Mouse (Mus musculus) hindbrain, embryonic 15.5 days (tissue): Measurements from ENCODE around the gene Prx. TPM values are rescaled to one million over a fixed set of nuclear protein-coding genes. Genes with fewer than 3 reads are reported as not detected.

Source experiments
- ATAC-seq: fragments of 200-750 bp; cut with Nextera tagmentation; 2 replicates; pipeline ENCODE4 v1.8.0; 2017; ENCODE audit warnings: low read depth, moderate number of reproducible peaks, moderate TSS enrichment; ENCODE audit not compliant: low FRiP score
- H3K27ac ChIP-seq: fragments of 300-500 bp; sonication (generic); replicated peaks from 2 replicates; pipeline ENCODE4 v1.5.1; 2015; ENCODE audit warnings: mild to moderate bottlenecking, inconsistent platforms
- H3K27me3 ChIP-seq: fragments of 300-500 bp; sonication (generic); 2 replicates; pipeline ENCODE4 v1.6.1; 2015; ENCODE audit warnings: control low read depth, inconsistent platforms
- H3K36me3 ChIP-seq: fragments of 300-500 bp; sonication (generic); 2 replicates; pipeline ENCODE4 v1.6.1; 2015; ENCODE audit warnings: control low read depth, inconsistent platforms
- H3K4me1 ChIP-seq: fragments of 300-500 bp; sonication (generic); replicated peaks from 2 replicates; pipeline ENCODE4 v1.6.1; 2015; ENCODE audit warnings: control low read depth, inconsistent platforms
- H3K4me2 ChIP-seq: fragments of 300-500 bp; sonication (generic); 2 replicates; pipeline ENCODE4 v1.6.1; 2015; ENCODE audit warnings: moderate library complexity, mild to moderate bottlenecking, inconsistent platforms
- H3K4me3 ChIP-seq: fragments of 300-500 bp; sonication (generic); 2 replicates; pipeline ENCODE4 v1.5.1; 2015; ENCODE audit warnings: mild to moderate bottlenecking, inconsistent platforms
- H3K9ac ChIP-seq: fragments of 300-500 bp; sonication (generic); 2 replicates; pipeline ENCODE4 v1.6.1; 2015; ENCODE audit warnings: inconsistent platforms
- H3K9me3 ChIP-seq: fragments of 300-500 bp; sonication (generic); 2 replicates; pipeline ENCODE4 v1.6.1; 2016; ENCODE audit warnings: control low read depth, inconsistent platforms
- WGBS: fragments of 180-500 bp; shearing (Covaris S2); methylation state at CpG from one replicate; pipeline ENCODE4 v1.1.7; 2015; 5-methylcytosine and 5-hydroxymethylcytosine counted together
- polyA plus RNA-seq: library from polyadenylated mRNA; unstranded; fragments of >200 nt; fragmentation: Nextera tagmentation; extraction: Ambion mirVana; gene quantifications from 2 replicates; pipeline ENCODE4 v1.2.1, GENCODE M21; 2015

Gene Prx
- polyA plus RNA-seq, 1 experiment from 2014 or later: 1.9 TPM

DNA sequence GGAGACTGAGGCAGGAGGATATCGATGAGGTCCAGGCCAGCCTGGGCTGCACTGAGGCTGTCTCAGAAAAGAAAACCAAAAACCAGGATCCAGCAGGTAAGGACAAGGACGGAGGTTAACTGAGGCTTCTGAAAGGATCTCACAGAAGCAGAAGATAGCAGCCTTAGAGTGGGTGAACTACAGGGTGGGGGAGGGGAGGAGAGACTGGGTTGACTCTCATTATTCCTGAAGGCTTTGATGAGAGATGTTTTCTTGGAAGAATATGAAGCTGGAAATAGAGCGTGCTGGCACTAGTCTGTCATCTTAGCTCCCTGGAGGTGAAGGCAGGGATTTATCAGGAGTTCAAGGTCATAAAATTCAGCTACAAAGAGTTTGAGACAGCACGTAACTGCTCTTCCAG lies 44.7 kb downstream of the Prx start:
- H3K27me3 ChIP-seq: no peaks in the 10 kb centered on the region
- H3K4me3 ChIP-seq: no peak overlapping the region
- H3K9ac ChIP-seq: no peak overlapping the region
- WGBS: 94% methylated on average over 4 of the region's 4 CpGs
- no peak overlapping the region for H3K27ac ChIP-seq
- H3K4me2 ChIP-seq: no peak overlapping the region
- peaks cover 21% of the 10 kb centered on the region; the same call in 1 of the 2 replicates for H3K36me3 ChIP-seq
- no peak for ATAC-seq
- no peaks in the 10 kb centered on the region for H3K9me3 ChIP-seq
- peaks cover 21% of the 10 kb centered on the region for H3K4me1 ChIP-seq

DNA sequence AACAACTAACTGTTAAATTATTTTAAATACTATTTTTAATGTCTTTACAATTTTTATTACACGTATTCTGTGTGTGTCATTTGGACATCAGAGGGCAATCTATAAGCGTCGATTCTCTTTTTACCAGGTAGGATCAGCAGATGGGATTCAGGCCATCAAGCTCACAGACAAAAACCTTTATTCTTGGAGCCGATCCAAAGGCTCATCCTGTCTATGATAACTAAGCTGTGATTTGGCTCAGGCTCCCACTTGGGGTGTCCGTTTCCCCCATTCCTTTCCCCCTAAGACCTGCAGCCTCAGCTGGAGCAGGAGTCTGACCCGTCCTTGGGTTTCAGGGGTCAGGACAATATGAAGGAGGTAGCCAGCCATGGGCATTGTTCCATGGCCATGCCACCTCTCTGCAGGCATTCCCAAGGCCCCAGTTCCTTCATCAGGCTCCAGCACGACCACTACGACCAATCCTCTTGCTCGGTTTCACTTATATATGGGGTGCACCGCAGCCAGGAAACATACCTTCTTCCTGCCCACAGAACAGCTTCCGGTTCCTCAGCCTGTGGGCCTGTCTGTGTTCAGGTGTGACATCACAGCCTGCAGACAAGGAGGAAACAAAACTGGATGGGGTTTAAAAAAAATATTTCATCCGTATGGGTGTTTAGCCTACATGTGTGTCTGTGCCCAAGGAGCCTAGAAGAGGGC lies 45.7 kb downstream of the Prx start:
- 90% methylated on average over 12 of the region's 12 CpGs for WGBS
- no peak for ATAC-seq
- H3K9ac ChIP-seq: no peak overlapping the region

DNA sequence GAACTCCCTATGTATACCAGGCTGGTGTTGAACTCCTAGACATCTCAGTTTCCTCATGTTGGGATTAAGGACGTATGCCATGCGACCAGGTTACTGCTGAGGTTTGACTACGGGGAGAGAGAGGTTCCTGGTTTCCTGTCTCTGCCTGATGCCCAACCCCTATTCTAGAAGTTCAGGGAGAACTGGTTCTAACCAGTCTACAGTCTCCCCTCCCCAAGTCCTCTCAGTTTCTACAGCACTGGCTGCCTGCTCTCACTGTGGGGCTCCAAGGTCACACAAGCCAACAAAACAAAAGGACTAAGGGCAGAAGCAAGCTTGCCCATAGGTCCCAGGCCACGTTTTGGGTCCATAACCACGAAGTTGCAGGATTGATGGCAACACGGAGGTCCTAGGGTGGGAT lies 50.5 kb downstream of the Prx start:
- Histone ChIP-seq H3K27ac (no peak overlapping the region), H3K4me3 (no peak overlapping the region), H3K9me3 (no peaks in the 10 kb centered on the region), H3K27me3 (no peaks in the 10 kb centered on the region), H3K36me3 (no peaks in the 10 kb centered on the region), H3K9ac (no peak overlapping the region), H3K4me2 (no peak overlapping the region), H3K4me1 (peaks cover 21% of the 10 kb centered on the region)
- no peak for ATAC-seq
- 84% methylated on average over 6 of the region's 6 CpGs for WGBS

More for the DNA sequence above, 45.7 kb downstream of the Prx start:
- Histone ChIP-seq H3K4me1 (peaks cover 21% of the 10 kb centered on the region), H3K27me3 (no peaks in the 10 kb centered on the region), H3K9me3 (no peaks in the 10 kb centered on the region), H3K4me3 (no peak overlapping the region), H3K27ac (no peak overlapping the region), H3K36me3 (0 out of 2 replicates have a peak, but pooled peaks cover 12% of the 10 kb centered on the region), H3K4me2 (no peak overlapping the region)

DNA sequence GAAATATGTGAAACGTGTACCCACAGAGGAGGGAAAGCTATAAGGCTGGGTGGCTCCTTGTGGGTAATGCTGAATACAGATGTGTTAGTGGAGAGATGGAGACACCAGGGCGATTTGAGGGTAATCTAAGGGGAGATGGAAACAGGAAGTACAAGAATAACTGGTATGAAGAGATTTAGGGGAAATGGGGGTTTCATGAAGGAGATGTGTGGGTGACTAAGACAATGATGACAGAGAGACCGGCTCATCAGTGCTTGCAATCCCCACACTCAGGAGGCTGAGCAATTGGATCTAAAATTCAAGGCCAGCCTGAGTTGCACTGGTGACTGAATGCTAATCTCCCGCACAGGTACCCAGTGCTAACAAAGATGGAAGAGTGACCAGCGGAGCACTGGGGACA lies 52.9 kb downstream of the Prx start:
- Histone ChIP-seq H3K9me3 (no peaks in the 10 kb centered on the region), H3K27me3 (no peaks in the 10 kb centered on the region), H3K9ac (peak overlapping the region; percentile 72), H3K4me1 (peaks cover 25% of the 10 kb centered on the region), H3K4me3 (peak overlapping the region; percentile 90), H3K4me2 (peak overlapping the region; percentile 92), H3K27ac (no peak overlapping the region), H3K36me3 (peaks cover 11% of the 10 kb centered on the region)
- no peak for ATAC-seq
- 62% methylated on average over 5 of the region's 5 CpGs for WGBS

DNA sequence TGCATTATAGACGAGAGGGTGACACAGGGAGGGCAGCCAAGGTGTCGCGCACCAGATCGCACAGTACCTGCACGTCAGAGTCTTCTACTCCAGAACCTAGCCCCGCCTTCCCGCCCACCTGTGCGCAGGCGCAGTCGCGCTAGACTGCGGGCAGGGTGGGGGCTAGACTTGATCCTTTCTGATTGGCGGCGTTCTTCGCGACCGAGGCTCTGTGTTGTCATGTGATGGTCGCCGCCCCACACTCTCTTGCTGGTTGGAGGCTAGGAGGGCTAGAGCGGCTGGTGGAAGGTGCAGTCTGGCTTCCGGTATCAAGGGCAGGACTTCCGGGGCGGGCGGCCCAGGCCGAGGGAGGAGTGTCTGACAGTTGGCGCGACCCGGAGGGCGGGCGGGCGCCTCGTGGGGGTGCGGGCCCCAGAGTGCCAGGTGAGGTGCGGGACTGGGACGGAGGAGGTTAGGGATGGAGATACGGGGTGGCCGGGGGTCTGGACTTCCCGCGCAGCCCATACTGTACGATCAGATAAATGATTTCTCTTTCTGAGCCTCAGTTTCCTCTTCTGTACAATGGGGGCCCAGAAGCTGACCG lies 53.9 kb downstream of the Prx start, which contains the start of the genes Pld3 and 2310022A10Rik:
Gene Pld3, minus strand, starts transcription at position 288 of the 583 bp plus-strand sequence.
Gene 2310022A10Rik, plus strand, starts transcription at position 303 of the 583 bp plus-strand sequence.
- H3K4me1 ChIP-seq: peaks cover 25% of the 10 kb centered on the region
- peak within 1 kb of the TSS; percentile 72 for H3K9ac ChIP-seq
- no peaks in the 10 kb centered on the region for H3K9me3 ChIP-seq
- no peaks in the 10 kb centered on the region for H3K27me3 ChIP-seq
- peak within 1 kb of the TSS; percentile 92 for H3K4me2 ChIP-seq
- under 1% methylated on average over 41 of the region's 41 CpGs for WGBS
- H3K27ac ChIP-seq: peak within 1 kb of the TSS; percentile 68
- peak within 1 kb of the TSS; percentile 90 for H3K4me3 ChIP-seq
- H3K36me3 ChIP-seq: peaks cover 11% of the 10 kb centered on the region
- ATAC-seq: peak; percentile 99

DNA sequence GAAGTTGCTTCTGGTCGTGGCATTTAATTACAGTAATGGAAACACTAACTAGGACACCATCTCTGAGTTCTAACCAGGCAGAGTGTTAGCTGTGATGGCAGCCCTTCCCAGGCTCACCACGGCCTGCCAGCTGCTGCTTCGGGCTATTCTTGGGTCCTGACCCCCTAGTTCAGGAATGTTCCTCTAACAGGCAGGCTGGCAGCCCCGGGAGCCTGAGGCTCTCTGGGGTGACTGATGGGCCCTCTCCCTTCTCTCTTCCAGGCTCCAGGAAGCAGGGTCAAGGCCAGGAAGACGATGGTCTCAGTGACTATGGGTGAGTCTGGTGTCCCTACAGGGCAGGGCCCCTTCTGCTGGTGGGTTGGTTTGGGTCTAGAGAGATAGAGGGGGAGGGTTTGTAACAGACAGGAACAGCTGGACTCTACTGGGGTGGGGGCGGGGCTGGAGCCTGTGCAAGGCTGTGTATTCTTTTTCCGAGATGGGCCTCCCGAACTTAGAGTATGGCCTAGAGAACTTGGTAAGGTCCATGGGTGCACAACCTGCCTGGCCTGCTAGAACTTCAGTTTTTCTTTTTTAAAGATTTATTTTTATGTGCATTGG lies 61.3 kb downstream of the Prx start:
- H3K36me3 ChIP-seq: peaks cover 50% of the 10 kb centered on the region

DNA sequence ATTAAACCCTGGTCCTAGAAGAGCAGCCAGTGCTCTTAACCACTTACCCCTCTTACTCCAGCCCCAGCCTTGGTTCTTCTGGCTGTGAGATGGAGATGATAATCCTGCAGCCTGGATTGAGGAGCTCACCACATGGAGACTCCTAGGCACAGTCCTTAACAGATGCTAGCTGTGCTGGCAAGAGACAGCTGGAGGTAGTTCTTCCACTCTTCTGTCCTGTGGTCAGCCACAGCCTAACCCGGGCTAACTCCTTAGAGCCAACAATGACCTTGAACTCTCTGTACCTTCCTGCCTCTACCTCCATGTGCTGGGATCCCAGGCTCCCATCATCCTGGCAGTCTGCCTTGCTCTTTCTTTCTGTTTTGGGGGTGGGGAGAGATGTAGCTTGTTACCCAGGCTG lies 61.9 kb downstream of the Prx start:
- WGBS: 95% methylated on average over 1 of the region's 1 CpGs
- Histone ChIP-seq H3K4me2 (no peak overlapping the region), H3K27ac (no peak overlapping the region), H3K4me3 (no peak overlapping the region), H3K27me3 (no peaks in the 10 kb centered on the region), H3K9ac (no peak overlapping the region), H3K36me3 (peaks cover 48% of the 10 kb centered on the region), H3K9me3 (no peaks in the 10 kb centered on the region), H3K4me1 (no peaks in the 10 kb centered on the region)
- no peak for ATAC-seq

More for the DNA sequence above, 61.3 kb downstream of the Prx start:
- 84% methylated on average over 8 of the region's 8 CpGs for whole genome bisulfite sequencing
- Histone ChIP-seq H3K4me3 (no peak overlapping the region), H3K4me2 (no peak overlapping the region), H3K27ac (no peak overlapping the region), H3K9me3 (no peaks in the 10 kb centered on the region), H3K27me3 (no peaks in the 10 kb centered on the region), H3K4me1 (no peaks in the 10 kb centered on the region), H3K9ac (no peak overlapping the region)
- no peak for ATAC-seq

Other genes starting within 250 kb of the Prx start
- gene Numbl, start 240.9 kb upstream of the Prx start, polyA plus RNA-seq: 57.8 and 67.5 TPM in 2 replicates
- gene Ltbp4, start 161.6 kb upstream of the Prx start, polyA plus RNA-seq: 12.9 and 13.9 TPM in 2 replicates
- gene Shkbp1, start 143.3 kb upstream of the Prx start, polyA plus RNA-seq: 42.8 and 46.6 TPM in 2 replicates
- gene Gm20479, start 141.9 kb upstream of the Prx start, polyA plus RNA-seq: not detected in 2 replicates
- 3.2 and 3.7 TPM in 2 replicates for gene Sptbn4, start 51.6 kb upstream of the Prx start, polyA plus RNA-seq
- 20.2 and 24.0 TPM in 2 replicates for gene Blvrb, start 51.3 kb upstream of the Prx start, polyA plus RNA-seq
- 10.5 and 11.3 TPM in 2 replicates for gene Sertad3, start 25.6 kb upstream of the Prx start, polyA plus RNA-seq
- gene Sertad1, start 12.4 kb upstream of the Prx start, polyA plus RNA-seq: 9.3 and 9.8 TPM in 2 replicates
- 0.82 and 1.0 TPM in 2 replicates for gene Hipk4, start 23.9 kb downstream of the Prx start, polyA plus RNA-seq
- 189 TPM in 2 replicates for gene Pld3, start 53.9 kb downstream of the Prx start, polyA plus RNA-seq
- 32.0 and 36.6 TPM in 2 replicates for gene 2310022A10Rik, start 53.9 kb downstream of the Prx start, polyA plus RNA-seq
- 66.3 and 74.2 TPM in 2 replicates for gene Akt2, start 92.2 kb downstream of the Prx start, polyA plus RNA-seq
- gene Ttc9b, start 154.6 kb downstream of the Prx start, polyA plus RNA-seq: 80.0 and 88.8 TPM in 2 replicates
- gene Map3k10, start 175.3 kb downstream of the Prx start, polyA plus RNA-seq: 20.8 and 21.0 TPM in 2 replicates
- gene Zfp607b, start 190.0 kb downstream of the Prx start, polyA plus RNA-seq: 13.4 and 13.8 TPM in 2 replicates
- gene Zfp60, start 232.1 kb downstream of the Prx start, polyA plus RNA-seq: 97.5 and 99.8 TPM in 2 replicates